Mouse (Mus musculus) lung, adult 2 months (tissue): Measurements from ENCODE around the gene Nxph1.

Experiments
- CTCF ChIP-seq: fragments of 200-500 bp; IDR thresholded peaks from 2 replicates; pipeline ENCODE4 v1.5.1; 2011; ENCODE audit warnings: mild to moderate bottlenecking, low read length, control low read depth; ENCODE audit not compliant: insufficient read depth
- POLR2A ChIP-seq: fragments of 200-500 bp; IDR thresholded peaks from 2 replicates; pipeline ENCODE4 v1.6.1; 2011; ENCODE audit warnings: low read depth, mild to moderate bottlenecking, control low read depth, low read length, borderline replicate concordance; ENCODE audit errors: extremely low read depth

DNA sequence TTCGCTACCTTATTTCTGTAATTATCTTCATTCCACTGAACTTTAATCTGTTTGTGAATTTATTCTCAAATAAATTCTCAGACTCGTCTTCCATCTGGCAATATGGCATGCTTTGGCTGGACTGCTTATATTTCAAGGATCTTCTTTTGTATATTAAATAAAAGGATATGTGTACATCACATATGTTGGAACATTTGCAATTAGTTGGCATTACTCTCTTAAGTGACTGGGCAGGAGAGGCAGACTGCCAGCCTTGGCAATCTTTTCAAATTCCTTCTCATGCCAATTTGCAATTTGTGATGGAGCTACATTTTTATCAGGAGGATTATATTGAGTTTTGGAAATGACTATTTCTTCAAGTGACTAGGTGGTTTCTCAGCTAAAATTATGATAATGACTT, 149.1 kb downstream of the Nxph1 start:
- TF ChIP-seq CTCF (no peak), POLR2A (no peak)
